Mouse (Mus musculus): ENCODE data around the gene Mthfd1l.

Gene Mthfd1l

DNA sequence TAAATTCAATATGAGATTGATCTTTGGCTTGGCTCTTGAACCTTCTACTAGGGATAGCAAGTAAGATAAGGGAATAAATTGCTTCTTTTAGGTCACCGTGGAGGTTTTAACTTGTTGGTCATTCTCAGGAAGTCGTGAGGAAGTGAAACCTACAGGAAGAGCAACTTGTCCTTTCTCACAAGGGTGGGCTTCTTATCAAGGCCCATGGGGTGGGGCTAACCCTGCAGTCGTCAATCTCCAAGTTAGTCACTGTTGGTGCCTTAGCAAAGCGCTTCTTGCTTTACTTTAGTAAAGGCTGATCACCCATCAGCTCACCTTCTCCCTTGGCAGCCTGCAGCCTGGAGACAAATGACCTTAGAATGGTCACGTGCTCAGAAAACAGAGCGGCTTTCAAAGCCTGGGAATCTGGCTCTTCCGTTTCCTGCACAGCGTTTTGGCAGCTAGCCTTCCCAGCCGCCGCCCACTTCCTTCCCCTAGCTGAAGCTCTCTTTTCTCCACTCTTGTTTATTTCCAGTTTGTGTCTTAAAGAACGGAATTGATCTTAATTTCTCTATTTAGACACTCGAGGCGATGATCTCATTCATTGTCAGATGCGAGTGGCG lies 106.8 kb downstream of the Mthfd1l start:
- DNase-seq (ENCODE audit: low spot score in 2 of 2) = peak; percentile 20 to 76

DNA sequence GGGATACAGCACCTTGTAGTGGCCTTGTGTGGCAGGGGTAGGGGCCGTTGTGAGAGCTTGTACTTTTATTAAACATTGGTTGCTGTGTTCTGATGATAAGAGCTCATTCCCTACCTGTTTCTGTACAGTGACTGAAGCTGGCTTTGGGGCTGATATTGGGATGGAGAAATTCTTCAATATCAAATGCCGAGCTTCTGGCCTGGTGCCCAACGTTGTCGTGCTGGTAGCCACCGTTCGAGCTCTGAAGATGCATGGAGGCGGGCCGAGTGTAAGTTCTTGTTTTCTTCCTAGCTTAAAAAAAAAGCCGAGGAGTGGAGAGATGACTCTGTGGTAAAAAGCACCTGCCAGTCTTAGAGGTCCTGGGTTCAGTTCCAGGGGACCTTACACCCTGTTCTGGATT lies 110.7 kb downstream of the Mthfd1l start:
- DNase-seq (ENCODE audit: low spot score in 2 of 2) = no peak

DNA sequence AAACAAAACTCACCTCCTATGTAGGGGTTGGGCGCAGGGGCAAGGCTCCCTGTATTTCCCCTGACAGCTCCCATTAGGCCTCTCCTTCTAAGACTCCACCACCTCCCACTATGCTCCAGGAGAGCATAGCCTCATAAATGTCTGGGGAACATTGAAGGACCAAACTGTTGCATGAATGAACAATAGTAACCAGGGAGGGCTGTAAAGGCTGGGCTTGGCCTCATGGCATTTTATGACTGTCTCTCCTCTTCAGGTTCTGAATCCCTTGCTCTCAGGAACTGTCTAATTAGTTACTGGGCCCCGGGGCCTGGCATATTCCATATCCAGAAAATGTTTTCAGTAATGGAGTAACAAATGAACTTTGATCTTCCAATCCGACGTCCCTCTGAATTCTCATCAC lies 112.0 kb downstream of the Mthfd1l start:
- no peak for DNase-seq (ENCODE audit: low spot score in 2 of 2)

DNA sequence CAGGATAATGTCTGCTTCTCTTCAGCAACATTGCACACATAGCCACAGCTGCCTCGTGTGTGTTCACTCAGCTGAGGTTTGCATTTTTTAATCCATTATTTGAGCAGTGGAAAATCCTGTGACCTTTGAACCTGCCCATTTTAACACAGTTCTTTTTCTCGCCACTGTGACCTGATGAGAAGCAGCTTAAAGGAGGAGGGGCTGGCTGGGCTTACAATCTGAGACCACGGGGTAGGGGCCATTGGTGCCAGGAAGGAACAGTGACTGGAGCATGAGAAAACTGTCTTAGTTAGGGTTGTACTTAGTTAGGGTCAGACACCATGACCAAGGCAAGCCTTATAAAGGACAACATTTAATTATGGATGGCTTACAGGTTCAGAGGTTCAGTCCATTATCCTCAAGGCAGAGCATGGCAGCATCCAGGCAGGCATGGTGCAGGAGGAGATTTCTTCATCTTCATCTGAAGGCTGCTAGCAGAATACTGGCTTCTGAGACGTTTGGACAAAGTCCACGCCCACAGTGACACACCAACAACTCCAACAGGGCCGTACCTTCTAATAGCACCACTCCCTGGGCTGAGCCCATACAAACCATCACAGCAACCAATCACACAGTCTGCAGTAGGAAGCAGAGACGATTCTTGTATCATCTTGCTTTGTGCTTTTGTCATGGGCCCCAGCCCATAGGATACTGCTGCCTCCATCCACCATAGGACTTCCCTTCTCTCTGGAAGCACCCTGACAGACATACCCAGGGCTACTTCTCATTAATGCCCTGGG lies 112.6 kb downstream of the Mthfd1l start:
- no peak for DNase-seq (ENCODE audit: low spot score in 2 of 2)

DNA sequence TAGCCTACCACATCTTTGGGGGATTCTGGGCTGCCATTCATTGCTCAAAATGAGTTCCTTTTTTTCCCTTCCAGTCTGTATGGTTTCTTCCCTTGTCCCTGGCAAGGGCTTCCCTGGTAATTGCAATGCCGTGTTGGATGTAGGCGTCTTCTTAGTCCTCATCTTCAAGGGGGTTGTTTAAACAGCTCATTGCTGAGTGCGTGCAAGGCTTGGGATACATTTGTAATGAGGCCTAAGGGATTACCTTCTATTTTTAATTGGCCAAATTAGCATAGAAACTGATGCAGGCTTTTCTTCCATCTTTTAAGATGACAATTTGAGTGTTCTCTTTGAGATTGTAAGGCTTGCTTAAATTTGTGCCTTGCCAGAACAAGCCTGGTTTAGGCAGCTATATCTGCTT lies 114.6 kb downstream of the Mthfd1l start:
- no peak for DNase-seq (ENCODE audit: low spot score in 2 of 2)

DNA sequence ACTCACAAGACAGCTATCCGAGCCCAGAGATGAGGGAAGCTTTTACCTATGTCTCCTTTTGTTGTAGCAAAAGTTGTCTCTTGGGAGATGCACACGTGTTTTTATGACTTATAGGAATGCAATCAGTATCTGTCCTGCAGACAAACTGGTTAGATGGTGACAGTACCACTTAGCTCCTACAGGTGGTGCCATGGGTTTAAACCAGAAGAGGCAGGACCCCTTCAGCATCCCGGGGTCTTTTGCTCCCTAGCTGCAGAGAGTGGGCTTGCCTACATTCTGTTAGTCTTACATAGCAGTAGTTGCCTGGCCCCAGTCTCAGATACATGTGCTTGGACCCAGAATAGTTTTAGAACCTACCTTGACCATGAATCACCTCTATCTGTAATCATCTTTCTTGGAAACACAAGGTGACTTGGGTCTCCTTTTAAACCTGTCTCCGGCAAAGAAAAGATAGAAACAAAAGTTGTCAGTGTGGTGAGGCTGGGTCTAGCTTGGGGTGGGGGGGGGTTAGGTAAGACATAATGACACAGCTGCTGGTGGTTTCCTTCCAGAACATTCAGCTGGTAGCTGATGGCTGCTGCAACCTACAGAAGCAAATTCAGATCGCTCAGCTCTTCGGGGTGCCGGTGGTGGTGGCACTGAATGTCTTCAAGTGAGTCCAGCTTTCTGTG lies 116.0 kb downstream of the Mthfd1l start:
- DNase-seq (ENCODE audit: low spot score in 2 of 2) = no peak

DNA sequence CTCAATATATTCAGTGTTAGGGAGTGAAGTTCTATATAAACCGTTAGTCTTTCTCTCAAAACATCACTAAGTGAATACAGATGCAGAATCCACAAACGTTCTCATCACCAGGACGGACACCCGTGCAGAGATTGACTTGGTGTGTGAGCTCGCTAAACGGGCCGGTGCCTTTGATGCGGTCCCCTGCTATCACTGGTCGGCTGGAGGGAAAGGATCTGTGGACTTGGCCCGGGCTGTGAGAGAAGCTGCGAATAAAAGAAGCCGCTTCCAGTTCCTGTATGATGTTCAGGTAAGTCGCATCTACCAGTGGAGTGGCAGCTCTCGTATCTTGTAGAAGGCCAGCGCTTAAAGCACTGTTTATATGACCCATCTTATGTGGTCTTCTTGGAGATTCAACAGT lies 117.0 kb downstream of the Mthfd1l start:
- DNase-seq (ENCODE audit: low spot score in 2 of 2) = no peak

DNA sequence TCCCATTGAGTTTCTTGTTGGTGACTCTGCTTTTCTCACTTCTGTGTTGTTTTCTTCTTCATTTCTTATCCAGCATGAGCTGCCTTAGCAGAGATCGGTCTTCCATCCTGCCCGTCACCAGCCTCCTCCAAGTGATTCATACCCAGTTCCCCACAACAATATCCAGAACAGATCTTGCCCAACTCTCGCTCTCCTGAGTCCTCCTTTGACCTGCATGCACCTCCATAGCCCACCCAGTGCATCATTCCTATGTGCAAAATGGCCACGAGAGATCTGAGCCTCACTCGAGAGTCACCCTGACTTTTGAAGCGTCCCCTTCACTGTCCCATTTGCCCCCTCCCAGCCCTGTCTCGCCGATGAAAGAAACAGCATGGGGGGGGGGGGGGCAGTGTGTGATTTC lies 120.1 kb downstream of the Mthfd1l start:
- DNase-seq (ENCODE audit: low spot score in 2 of 2) = no peak

DNA sequence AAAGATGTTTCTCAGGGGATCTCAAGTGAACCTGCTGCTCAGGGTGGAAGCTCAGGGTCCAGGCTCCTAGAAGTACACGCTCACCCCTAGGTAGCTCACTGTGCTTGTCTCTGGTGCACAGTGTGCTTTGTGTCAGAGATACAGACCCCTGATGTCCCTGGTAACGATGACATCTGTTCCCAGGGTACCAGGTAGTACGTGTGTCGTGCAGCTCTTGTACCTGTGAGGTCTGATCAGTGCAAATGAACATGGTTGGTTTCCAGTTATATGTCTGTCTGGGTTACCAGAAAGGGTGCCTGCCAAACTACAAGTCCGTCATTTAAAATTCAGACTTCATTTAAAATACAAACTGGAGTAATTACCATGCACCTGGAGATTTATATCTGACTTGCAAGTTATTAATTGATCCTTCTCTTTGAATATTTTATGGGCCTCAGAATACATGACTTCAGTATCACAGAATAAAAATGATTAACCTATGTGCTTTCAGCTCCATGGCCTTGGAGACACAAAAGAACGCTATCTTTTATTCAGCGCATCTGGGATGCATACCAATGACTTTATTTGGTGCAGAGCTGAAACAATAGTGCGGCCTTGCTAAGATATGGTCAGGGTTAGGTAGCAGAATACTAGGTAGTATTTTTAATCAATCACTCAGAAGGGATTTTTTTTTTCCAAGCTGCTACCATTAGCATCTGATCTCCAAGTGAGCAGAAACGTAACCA lies 121.3 kb downstream of the Mthfd1l start:
- no peak for DNase-seq (ENCODE audit: low spot score in 2 of 2)

DNA sequence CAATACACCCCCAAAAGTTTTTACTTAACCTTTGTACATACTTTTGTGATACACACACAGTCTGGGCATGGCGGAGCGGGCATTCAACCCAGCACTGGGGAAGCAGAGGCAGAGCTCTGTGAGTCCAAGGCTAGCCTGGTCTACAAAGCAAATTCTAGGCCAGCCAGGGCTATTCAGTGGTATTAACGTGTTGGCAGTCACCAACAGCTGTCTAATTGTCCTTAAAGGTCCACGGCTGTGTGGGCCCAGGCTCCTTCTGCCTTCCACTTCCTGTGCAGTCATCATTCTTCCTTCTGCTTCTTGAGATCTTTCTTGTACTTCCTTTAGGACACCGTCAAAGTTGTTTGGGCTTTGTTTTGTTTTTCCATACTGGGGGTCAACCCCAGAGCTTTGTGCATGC lies 123.2 kb downstream of the Mthfd1l start:
- DNase-seq (ENCODE audit: low spot score in 2 of 2) = no peak

DNA sequence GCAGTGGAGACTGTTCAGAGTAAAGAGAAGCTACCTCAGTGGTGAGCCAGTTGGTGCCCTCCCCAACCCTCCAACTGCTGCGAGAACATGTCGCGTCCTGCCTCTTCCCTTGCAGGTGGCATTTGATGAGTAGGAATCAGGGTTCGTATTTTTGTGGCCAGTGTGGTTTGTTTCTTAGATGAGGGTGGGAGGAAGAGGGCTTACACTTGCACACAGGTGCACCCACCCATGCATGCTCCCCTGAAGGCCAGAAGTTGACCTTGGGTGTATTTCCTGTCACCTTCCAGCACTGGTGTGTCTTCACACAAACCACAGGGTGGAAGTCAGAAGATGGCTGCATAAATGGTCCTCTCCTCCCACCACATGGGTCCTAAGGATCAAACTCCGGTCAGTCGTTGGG lies 127.1 kb downstream of the Mthfd1l start:
- DNase-seq (ENCODE audit: low spot score in 2 of 2) = no peak

DNA sequence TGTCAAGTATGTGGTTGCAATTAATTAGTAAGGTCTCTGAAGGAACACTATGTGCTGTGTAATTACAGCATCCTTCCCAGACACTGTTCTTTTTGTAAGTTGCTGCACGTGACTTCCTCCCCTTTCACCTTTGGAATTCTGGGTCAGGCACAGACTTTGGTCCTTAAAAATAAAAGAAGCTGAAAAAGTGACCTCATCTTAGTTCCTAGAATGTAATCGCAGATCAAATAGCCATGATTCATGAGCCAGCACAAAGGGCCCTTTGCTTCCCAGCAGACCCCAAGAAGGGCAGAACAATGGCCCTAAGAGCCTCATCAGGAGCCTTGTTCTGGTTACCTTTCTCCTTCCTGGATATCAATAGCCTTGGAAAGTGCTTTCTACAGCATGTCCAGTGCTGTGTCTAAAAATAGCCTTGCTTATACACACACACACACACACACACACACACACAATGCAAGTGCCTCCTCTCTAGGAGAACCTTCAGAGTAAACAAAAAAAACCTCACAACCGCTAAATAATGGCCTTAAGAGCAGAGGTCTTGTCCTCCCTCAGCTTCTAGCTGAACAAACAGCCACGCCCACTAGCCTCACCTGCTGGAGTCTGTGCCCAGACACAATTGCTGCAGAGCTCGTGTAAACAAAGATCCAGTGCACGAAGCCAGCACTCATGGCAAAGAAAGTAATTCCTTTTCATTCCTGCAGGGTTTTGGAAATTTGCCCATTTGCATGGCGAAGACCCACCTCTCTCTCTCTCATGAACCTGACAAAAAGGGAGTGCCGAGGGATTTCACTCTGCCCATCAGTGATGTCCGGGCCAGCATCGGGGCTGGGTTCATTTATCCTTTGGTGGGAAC lies 133.0 kb downstream of the Mthfd1l start:
- DNase-seq (ENCODE audit: low spot score in 2 of 2) = no peak

DNA sequence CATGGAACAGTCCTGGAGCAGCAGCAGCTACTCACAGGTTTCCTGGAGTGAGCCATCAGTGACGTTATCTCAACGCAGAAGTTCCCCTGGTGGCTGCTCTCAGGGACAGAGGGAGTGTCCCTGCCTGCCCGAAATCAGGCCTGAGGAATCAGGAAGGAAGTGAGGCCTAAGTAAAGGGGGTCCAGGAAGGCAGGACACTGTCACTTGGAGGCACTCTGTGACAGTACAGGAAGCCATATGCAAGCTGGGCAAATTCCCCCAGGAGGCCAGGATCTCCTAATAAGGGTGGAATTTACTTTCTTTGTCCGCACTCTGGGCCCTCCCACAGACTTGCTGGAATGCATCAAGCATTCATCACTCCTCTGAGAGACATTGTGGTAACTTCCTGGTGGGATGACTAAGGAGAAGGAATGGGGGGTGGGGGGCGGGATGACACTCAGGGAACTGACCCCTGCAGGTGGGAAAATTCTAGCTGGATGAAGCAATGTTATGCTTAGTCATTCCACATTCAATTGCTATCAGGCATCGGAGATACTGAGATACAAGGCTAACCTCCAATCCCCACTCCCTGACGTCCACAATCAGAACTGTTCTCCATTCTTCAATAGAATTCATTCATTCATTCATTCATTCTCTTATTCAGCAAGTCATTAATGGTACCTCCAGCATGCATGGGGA lies 134.9 kb downstream of the Mthfd1l start:
- DNase-seq (ENCODE audit: low spot score in 2 of 2) = no peak

DNA sequence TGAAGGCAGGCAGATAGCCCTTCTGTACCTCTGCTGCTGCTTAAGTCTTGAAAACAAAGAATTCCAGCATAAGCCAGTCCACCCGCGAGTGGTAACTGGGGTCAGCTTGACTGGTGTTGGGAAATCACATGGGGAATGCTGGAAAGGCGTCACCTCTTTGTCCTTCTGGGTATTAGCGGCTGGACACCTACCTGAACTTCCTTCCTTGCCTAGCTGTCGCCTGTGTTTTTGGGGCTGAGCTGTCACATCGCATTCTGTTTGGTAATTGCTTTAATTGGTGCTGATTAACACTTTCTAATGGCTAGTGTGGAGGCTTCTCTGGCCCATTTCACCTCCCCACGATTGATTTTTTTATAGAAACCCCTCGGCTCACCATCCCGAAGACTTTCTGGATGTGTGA lies 135.5 kb downstream of the Mthfd1l start:
- DNase-seq (ENCODE audit: low spot score in 2 of 2) = no peak

DNA sequence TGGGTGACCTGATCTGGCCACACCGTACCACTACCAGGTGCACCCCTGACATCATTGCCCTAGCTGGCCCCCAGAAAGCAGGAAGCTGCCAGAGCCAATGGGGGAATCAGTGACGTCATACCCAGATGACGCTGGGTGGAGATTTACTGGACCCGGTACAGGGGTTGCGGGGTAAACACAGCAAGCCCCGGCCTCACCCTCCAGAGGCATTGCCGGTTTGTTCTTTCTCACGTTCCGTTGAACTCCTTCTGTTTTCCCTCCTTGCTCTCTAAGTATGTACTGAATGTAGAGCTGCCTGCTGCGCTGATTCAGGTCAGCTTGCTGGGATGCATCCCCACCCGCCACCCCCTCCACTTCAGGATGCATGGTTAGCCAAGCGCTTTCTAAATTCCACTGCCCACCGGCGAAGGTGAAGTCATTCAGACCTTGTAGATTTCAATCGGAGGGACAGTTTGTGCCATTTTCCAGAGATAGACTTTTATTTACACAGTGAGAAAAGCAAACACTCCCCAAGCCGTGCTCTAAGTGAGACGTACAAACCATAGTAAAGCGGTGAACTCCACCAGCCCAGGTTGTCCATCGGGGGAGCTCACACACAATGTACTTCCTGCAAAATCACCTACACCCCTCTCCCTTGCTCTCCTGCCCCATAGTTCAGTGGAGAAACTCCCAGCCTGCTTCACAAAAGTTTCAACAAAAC lies 138.3 kb downstream of the Mthfd1l start:
- DNase-seq (ENCODE audit: low spot score in 2 of 2) = no peak

DNA sequence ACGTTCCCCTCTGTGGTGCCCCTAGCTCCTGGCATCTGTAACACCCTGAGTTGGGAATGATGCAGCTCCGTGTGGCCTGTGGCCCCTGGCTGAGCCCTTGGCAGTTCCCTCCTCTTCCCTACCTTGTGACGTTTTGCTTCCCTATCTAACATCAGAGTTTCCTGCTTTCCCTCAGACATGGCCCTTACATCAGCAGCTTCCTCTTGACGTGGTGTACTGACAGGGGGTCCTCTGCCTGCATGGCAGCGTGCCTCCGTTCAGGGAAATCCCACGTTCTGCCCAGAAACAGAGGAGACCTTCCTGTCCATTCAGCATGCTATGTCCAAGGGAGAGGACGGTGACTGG lies 138.8 kb downstream of the Mthfd1l start:
- no peak for DNase-seq (ENCODE audit: low spot score in 2 of 2)

DNA sequence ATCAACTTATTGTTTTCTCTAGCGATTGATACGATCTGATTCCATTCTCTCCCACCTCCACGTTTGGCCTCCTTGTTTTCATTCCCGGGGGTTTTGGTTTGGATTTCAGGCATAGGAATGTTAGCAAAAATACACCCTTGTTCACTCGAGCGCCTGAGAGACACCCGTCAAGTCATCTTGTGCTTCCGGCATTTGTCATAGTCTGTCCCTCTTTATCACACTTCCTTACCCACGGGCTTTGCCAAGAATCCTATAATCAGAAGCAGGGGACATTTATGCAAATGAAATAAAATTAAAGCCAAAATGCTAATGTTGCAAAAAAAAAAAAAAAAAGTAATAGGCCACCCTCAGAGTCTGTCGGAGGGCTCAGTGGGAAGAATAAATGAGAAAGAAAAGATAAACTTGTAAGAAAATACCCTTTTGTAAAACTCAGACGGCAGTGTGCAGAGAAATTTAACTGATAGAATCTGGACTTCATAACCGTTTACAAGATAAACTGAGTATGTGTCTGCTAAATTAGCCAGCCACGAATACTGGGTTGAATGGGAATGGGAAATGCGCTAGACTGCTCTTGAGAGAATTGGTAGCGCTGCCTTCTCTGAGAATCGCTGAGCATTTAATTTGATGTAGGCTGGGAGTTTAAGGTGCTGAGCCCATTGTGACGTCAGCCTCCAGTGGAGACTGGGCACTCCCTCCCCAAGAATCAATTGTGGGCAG lies 139.9 kb downstream of the Mthfd1l start:
- no peak for DNase-seq (ENCODE audit: low spot score in 2 of 2)

DNA sequence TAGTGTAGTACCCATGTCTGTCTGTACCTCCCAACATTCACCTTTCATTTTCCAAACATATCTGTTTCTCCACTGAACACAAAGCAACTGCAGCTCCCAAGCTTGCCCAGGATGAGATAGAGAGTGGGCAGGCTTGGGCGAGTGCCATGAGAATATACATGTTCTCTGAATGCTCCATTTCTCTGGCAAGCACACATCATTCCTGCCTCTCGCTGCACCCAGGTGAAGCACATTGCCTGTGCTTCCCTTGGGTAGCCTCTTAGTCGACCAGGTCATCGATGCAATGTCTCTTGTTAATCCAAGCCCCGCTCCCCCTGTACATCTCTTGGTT lies 140.4 kb downstream of the Mthfd1l start:
- DNase-seq (ENCODE audit: low spot score in 2 of 2) = peak in 1 of 2 experiments; percentile 53

DNA sequence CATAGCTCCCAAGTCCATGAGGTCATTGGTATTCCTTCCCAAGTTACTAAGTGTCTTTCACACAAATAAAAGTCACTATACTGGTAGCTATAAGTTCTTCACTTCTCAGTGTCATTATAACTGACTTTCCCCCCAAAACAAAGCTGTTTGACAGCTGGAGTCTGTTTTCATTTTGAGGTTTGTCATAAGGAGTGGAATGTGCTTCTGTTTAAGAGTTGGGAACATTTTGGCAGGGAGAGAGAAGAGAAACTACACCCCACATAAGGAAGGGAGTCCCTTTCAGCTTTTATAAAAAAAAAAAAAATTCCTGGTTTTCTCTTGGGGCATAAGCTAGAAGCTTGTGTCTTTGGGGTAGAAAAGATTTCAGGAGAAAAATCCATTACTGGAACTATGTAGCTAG lies 143.7 kb downstream of the Mthfd1l start:
- no peak for DNase-seq (ENCODE audit: low spot score in 2 of 2)

DNA sequence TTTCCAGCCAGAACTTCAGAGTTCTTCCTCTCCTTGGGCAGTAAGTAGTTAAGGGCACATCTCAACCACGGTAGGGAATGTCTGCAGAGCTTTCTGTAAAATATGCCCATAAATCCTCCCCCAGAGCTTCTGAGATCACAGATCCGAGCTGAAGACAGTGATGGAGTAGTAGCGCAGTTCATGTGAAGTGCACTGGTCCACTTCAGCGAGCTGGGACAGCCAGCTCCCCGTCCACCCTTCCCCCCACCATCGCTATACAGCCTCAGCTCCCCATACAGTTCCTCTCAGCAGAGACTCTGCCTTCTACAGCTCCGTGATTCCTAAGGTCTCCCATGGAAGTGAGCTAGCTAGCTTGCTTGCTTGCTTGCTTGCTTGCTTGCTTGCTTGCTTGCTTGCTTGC lies 144.2 kb downstream of the Mthfd1l start:
- DNase-seq (ENCODE audit: low spot score in 2 of 2) = no peak

Data from left cerebral cortex, adult 9 months (tissue).